In the genomic region with DNA sequence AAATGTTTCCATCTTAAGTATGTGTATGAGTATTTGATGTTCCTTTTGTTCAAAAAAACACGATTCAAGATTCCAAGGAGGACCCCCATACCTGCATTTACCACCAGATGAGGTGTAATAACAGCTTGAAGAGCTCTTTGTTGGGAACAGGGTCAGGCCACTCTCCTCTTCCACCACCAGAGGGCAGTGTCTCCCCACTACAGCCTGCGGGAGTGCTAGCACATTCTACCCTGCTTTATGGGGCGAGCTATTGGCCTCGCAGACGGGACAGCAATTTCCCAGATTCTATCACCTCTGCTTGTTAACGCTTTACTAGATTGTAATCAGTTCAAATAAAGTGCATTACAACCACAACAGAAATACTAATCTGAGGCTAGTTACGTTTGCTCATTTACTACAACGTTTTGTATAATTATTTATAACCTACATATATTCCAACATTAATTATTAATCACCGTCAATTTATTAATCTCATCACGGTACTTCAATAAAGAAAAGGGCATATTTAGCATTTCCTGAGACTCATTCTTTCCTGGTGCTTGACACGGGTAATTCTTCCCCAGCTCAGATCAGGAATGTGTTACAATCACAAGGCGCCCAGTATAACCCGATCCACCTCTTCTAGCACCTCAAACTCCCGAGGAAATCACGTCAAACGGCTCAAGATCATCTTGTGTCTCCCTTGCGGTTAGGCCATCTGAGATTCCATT, we compare ENCODE assay signal across 8 mouse cellular contexts. TPM values are rescaled to one million over a fixed set of nuclear protein-coding genes. Genes with fewer than 3 reads are reported as not detected.
A peak's percentile ranks its signal among the peaks of the same experiment; 100 is the strongest.
DNase-seq lines count a peak whose midpoint lies in the region; ATAC-seq and TF ChIP-seq lines count a peak whose summit lies in the region.
"Had no signal": no experiment of that assay in that cellular context is flagged by ENCODE, and none has a peak within 500 bp of the region (broad histone marks: within the 10 kb centered on the region; RNA-seq: fewer than 3 reads in every experiment).

No protein-coding gene starts in this region.

- no peak overlapping the region for H3K27ac ChIP-seq in midbrain, postnatal 0 days (ENCODE audit: low read depth, low read length)
- no peak overlapping the region for H3K27ac ChIP-seq in spleen, adult 2 months (ENCODE audit: insufficient read depth, low read length)

- no peak overlapping the region for H3K9ac ChIP-seq in midbrain, postnatal 0 days (replicated peaks; ENCODE audit: low read length, poor library complexity, severe bottlenecking)

- TF ChIP-seq POLR2A in spleen, adult 2 months (IDR thresholded peaks at IDR 0.05; ENCODE audit: low read depth, low read length) = no peak

- H3K9me3 ChIP-seq in midbrain, postnatal 0 days (ENCODE audit: low read length) = no peaks in the 10 kb centered on the region
- H3K9me3 ChIP-seq: megakaryocyte, embryonic 14.5 days had no signal

- 45% methylated on average over 17 of the region's 17 CpGs for WGBS in midbrain, postnatal 0 days
- WGBS in spleen, adult 2 months = 70% methylated on average over 17 of the region's 17 CpGs

- ATAC-seq in midbrain, postnatal 0 days (ENCODE audit: low FRiP score) = peak; percentile 69; the same call in 1 of the 2 replicates

- intact Hi-C loops in left cerebral cortex, postnatal 36 days (cut with DNase I) = loop anchor here (5.0 to 10.0 kb wide), 4 partner anchors 209 to 602 kb away; no protein-coding TSS in a partner anchor

- H3K4me1 ChIP-seq in midbrain, postnatal 0 days (ENCODE audit: insufficient read depth, low read length) = no peaks in the 10 kb centered on the region
- H3K4me1 ChIP-seq in spleen, adult 2 months (ENCODE audit: control insufficient read depth, insufficient read depth, insufficient read length) = no peaks in the 10 kb centered on the region
- H3K4me1 ChIP-seq: megakaryocyte, embryonic 14.5 days had no signal

- H3K36me3 ChIP-seq in midbrain, postnatal 0 days (ENCODE audit: insufficient read depth, low read length) = peaks cover 19% of the 10 kb centered on the region; the same call in 1 of the 2 replicates
- peaks cover 21% of the 10 kb centered on the region for H3K36me3 ChIP-seq in spleen, adult 2 months (ENCODE audit: control insufficient read depth, insufficient read depth, low read length)

- H3K4me2 ChIP-seq in midbrain, postnatal 0 days (ENCODE audit: low read depth, low read length, poor library complexity, severe bottlenecking) = no peak overlapping the region

- H3K4me3 ChIP-seq in midbrain, postnatal 0 days (ENCODE audit: low read depth, low read length) = no peak overlapping the region
- no peak overlapping the region for H3K4me3 ChIP-seq in spleen, adult 2 months (ENCODE audit: extremely low read depth, insufficient read depth, insufficient read length)
- H3K4me3 ChIP-seq: megakaryocyte, embryonic 14.5 days had no signal

- TF ChIP-seq CTCF in midbrain, postnatal 0 days (IDR thresholded peaks at IDR 0.05) = peak; percentile 100
- peak; percentile 90; the same call in 1 of the 2 replicates for TF ChIP-seq CTCF in spleen, adult 2 months (IDR thresholded peaks at IDR 0.05; ENCODE audit: extremely low read depth, insufficient read depth, insufficient read length, insufficient replicate concordance)

- H3K27me3 ChIP-seq in midbrain, postnatal 0 days (ENCODE audit: insufficient read depth, low read length) = no peaks in the 10 kb centered on the region
- no peaks in the 10 kb centered on the region for H3K27me3 ChIP-seq in spleen, adult 2 months (ENCODE audit: control insufficient read depth, insufficient read depth, low read length)
- H3K27me3 ChIP-seq: megakaryocyte, embryonic 14.5 days had no signal

- DNase-seq in ZHBTc4 (ENCODE audit: low read depth, low spot score) = peak; percentile 78
- peak; percentile 77 for DNase-seq in cerebellum, adult 9-11 months
- peak; percentile 61 to 77 for DNase-seq in frontal cortex, postnatal 25 days (ENCODE audit: low spot score in 2 of 2)
- DNase-seq in kidney, adult 11 months = peak; percentile 41
- DNase-seq in left cerebral cortex, postnatal 36 days (ENCODE audit: low spot score in 2 of 2) = peak; percentile 68 to 81
- peak; percentile 88 for DNase-seq in midbrain, postnatal 0 days (ENCODE audit: low spot score)
- DNase-seq in spleen, adult 2 months (ENCODE audit: low read depth in 1 of 2, low spot score in 2 of 2) = peak; percentile 23 to 66

RNA-seq across cellular contexts. Expression of gene Rev1, which starts 56.1 kb away (rescaled TPM):
- total RNA-seq in left cerebral cortex, postnatal 36 days (2021) = 10 to 100 TPM; 33.6 to 42.2 TPM
- total RNA-seq in midbrain, postnatal 0 days (2014; rRNA removed) = 32.6 and 40.8 TPM in 2 replicates
- polyA plus RNA-seq in midbrain, postnatal 0 days (2015; fragmentation: Nextera tagmentation; extraction: Ambion mirVana) = 26.4 and 28.0 TPM in 2 replicates
- 7.4 and 7.8 TPM in 2 replicates for polyA plus RNA-seq in spleen, adult 2 months (2012; rRNA removed)
